Mouse (Mus musculus) cerebellum, postnatal 25 days (tissue): Measurements from ENCODE around the gene Masp1.

ENCODE experiments used
- DNase-seq, 2 experiments: peaks; one replicate each; pipeline ENCODE4 v3.0.0; 2021; ENCODE audit warnings: mixed read lengths in 2 of 2

The Masp1 gene

DNA sequence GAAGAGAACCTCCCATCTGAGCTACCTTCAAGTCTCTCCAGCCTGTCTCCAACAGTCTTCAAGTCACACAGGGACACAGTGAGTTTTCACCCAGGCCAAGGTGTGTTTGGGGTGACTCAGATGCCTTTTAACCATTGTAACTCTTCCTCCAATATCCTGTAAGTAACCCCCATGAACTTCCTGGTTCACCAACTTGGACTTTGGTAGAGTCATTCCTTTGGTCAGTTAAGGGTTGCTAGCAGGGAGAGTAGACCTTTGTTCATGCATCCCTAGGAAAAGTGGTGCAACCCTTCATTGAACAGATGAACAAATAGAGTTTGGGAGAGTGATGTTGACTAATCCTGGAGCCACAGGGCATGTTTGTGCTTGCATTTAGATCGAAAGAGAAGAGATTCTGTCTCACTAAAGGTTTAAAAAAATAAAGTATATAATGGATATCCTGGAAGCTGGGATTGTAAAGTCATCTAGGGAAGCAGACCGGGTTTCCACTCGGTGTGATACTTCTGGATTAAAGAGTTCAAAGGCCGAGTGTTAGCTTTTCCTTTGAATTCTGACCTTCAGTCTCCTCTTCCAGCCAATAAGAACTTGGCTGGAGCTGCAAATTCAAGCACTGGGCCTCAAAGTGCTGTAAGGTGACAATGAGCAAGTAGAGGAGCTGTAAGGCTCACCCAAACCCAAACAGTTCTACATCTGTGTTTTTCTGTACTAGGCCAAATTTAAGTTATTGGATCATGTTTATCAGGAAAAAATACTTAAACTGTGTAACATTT is 9.3 kb downstream of the Masp1 start:
- DNase-seq = no peak

DNA sequence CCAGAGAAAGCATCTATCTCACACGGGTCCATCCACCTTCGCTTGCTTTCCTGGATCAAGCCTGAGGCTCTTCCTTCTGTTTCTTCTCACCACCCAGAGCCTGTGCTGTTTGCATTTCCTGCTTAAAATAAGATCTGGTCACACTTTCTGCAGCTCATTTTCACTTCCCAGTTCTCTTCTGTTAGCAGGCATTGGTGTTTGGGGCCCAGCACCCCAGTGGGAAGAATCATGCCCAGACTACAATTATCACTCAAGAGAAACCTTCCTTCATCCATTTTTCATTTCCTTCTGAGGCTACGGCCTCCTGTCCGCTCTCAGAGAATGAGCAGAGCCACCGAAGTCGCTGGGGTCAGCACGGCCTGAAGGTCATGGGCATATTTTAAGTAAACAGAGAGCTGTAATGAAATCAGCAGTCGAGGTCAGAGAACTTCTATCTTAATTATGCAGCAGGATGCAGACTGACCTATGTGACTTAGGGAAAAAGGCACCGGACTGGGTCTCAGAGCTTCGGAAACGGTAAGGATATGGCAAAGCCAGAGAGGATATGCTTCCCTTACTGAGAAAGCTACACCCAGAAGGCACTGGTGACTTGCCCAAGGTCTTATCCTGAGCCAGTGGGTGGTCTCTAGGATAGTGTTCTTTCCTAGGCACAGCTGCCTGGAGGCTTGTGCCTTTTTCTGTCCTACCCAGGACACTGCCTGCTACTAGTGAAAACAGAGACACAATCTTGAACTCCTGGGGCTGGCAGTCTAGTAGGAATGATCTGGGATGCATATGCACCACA is 14.5 kb downstream of the Masp1 start:
- no peak for DNase-seq

DNA sequence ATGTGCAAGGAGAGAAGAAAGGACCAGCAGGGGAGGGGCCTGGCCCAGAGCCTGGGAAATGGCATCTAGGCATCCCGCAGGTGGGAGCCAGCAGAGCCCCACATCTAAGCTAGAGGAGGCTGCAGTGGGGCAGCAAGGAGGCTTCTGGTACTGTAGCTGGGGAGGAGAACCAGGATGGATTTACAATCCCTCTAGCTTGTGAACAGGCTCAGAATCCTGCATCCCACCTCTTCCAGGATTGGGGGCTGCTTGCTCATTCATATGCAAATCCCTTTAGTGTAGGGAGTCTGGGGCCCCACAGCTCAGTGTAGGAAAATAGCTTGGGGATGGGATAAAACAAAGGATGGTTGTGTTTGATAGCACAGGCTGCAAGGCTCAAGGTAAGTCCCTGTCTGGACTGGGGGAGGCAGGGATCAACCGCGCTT is 16.3 kb downstream of the Masp1 start:
- DNase-seq = no peak

DNA sequence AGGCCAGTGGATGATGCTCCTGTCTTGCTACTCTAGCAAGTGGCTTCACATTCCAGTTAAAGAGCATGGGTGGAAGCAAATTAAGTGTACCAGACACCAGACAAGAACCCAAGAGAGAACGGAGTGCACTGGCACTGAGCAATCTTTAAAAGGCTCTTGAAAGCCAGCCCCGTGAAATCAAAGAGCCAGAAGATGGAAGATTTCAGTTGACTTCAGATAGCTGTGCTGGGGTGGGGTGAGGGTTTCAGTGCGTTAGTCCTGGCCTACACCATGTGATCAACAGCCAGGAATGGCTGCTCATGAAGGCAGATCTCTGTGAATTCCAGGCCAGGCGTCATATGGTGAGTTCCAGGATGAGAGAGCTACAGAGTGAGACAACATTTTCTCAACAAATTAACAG is 17.3 kb downstream of the Masp1 start:
- DNase-seq = no peak

DNA sequence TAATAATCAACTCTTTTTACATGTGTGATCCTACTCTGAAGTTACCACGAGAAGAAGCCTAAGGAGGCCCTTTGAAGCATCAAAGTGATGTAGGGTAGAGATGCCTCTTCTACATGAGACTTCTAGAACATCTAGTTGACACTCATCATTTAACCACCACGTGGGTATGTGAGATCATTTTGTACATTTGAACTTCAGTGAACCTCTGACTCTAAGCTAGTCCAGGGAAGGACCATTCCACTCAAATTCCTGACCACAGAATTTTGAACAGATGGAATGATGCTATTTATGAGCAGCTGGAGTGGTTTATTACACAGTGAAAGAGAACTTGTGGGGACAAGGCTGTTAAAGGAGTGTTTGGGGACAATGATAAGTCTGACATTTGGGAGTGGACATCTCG is 18.1 kb downstream of the Masp1 start:
- no peak for DNase-seq

DNA sequence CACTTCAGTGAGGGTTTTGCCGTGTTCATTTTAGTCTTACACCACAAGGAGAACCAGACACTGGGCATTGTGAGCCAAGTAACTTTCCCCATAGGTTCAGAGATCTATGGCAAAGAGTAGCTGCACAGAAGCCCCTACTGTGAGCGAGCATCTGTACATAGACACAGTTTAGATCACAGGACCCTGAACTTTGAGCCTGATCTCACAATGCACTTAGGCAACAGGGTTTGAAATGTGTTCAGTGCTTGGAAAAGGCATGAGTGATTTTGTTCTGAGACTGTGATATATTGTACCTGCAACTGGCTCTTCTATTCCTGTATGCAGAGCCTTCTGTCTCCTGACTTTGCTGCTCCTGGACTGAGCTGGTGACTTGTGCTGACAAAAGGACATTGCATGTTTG is 19.3 kb downstream of the Masp1 start:
- DNase-seq = no peak

DNA sequence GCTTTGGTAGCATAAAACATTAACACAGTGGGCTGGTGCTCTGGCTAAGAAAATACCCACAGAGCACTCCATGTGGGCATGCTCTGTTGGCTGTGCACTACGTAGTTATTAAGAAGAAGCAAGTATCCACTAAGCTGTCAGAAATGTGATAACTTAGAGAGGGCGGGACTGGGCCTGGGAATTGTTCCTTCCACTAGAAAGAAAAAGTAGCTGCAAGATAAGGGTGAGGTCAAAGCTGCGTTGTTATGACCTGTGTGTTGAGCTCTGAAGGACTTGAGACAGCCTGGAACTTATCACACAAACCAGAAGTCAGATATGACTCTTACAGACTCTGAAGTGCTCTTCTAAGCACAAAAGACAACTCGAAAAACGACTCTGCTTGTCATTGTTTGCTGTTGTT is 20.1 kb downstream of the Masp1 start:
- no peak for DNase-seq

DNA sequence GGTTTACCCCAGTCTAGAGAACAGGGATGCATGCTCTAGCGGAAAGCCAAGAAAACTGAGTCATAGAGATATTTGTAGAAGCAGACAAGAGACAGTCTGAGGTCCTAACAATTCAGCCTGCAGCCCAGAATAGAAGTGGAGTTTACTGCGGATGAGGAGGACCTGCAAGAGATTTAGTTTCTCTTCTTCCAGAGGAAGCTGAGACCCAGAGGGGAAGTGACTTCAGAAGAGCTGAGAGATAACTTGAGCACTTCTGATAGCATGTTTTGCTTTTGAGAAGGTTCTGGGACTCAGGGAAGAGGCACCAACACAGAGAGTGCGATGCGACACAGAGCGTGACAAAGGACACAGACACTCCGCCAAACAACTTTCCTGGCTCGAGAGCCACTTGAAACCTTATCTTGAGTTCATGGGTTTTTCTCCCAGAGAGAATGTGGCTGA is 21.9 kb downstream of the Masp1 start:
- DNase-seq = no peak

DNA sequence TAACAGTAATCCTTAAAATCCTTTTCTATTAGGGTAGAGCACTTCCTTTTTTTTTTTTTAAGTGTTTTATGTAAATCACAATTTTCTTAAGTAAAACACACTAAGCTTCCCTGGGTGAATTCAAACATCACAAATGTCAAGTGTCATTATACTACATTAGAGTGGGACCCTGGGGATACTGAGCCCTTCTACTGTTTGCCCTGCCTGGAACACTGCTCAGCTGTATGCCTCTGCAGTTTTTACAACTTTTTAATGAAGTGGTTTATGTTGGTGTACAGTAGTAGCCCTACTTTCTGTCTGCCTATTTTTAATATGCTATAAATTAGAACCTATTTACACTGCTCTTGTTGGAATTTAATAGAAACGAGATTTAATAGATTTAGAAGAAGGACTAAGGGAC is 22.7 kb downstream of the Masp1 start:
- no peak for DNase-seq

DNA sequence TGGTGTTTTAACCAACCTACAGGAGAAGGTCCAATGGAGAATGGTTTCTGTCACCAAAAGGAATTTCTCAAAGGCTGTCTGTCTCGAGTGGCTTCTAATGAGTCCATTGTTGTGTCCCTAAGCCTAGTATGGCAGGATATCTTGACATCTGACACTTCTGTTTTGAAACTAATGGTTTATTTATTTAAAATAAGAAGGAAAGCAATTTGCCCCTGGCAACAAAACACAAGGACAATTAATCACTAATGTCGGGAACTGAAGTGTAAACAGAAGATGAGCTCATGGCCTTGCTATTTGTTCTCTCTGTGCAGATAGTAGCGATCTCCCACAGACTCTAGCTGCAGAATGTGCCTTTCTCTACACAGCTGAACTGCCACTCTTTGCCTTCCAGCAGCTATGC is 23.2 kb downstream of the Masp1 start:
- DNase-seq = no peak

DNA sequence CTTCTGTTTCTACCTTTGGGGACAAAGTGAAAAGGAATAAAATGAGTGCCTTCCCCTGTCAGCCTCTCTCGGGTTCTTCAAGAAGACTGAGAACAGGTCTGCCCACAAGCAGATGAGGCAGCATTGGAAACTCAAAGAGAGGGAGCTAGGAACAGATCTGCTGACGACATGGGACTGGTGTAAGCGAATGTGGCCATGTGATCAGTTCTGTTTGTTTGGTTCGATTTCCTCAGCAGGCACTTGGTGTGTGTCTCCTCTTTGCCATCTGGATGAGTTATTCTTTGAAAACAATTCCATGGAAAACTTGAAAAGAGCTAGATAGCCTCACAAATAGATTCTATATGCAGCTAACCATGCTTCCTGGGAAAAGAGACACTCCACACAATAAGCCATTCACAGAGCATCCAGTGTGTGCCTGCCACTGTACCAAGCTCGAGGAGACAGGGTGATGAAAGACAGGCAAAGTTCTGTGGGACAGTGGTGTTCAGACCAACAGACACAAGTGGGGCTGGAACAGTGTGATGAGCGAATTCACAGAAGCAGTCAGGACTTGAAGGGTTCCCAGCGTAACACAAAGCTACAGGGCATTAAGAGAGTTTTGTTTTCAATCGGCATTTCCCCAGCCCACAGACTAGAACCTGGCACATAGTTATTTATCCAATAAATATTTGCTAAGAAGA is 24.2 kb downstream of the Masp1 start:
- DNase-seq = no peak

DNA sequence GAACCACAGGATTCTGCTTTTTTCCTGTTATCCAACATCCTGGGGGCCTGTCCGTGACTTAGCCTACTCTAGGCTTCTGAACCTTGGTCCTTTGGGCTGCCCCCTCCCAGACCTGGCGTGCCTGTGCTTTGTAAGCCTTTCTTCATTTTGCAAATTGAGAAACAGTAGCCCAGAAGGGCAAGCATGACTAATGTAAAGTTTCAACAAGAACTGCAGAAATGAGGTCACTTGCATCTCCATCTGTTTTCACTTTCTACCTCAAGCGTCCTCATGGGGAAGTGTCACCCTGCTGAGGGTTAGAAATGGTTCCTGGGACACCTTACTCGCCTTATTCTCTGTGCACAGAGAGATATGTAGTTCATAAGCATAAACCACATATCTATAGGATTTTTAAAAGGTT is 27.8 kb downstream of the Masp1 start:
- DNase-seq = no peak

DNA sequence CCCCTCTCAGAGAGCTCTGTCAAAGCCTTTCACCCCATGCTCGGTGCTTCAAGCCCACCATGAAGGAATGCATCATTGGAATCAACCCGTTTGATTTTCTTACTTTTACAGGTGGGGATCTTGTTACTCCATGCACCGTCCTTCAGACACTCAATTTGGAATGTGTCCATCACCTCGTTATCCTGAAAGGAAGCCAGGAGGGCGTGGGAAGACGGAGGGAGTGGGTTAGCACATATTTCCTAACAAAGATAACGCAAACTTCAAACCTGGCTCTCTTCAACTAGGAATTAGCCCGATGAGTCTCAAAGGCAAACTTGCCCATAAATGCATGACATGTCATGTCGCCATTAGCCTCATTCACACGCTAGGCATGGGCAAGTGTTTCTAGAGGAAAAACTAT is 37.3 kb downstream of the Masp1 start:
- no peak for DNase-seq

DNA sequence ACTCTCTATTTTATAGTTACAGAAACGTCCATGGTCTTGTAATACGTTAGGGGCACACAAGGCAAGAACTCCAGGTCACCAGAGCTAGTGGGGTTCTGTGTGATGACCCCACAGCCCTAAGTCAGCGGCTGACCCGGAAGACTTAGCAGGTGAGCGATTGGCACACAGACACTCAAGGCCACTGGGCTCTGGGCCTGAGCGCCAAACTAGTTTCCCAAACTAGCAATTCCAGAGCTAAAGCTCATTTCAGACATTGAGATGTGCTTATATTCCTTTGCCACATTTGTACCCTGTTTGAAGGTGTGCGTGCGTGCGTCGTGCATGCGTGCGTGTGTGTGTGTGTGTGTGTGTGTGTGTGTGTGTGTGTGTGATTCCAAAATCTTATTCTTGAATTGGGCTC is 37.8 kb downstream of the Masp1 start:
- DNase-seq = no peak

DNA sequence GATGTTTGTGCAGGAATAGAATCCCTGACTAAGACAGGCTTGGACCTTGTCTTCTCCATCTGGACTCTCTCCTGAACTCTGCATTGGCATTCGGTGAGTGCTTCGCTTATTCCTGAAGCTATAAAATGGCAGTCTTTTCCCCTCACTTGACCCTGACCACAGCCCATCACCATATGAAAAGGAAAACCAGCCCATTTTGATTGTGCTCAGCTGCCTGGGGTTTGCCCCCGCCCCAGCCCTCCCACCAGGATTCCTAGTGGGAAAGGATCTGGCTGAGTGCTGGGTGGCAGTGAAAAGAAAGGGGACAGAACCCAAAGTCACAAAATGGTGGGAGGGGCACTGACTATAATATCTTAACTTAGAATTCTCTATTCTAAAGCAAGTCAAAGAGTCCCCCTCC is 38.4 kb downstream of the Masp1 start:
- no peak for DNase-seq

DNA sequence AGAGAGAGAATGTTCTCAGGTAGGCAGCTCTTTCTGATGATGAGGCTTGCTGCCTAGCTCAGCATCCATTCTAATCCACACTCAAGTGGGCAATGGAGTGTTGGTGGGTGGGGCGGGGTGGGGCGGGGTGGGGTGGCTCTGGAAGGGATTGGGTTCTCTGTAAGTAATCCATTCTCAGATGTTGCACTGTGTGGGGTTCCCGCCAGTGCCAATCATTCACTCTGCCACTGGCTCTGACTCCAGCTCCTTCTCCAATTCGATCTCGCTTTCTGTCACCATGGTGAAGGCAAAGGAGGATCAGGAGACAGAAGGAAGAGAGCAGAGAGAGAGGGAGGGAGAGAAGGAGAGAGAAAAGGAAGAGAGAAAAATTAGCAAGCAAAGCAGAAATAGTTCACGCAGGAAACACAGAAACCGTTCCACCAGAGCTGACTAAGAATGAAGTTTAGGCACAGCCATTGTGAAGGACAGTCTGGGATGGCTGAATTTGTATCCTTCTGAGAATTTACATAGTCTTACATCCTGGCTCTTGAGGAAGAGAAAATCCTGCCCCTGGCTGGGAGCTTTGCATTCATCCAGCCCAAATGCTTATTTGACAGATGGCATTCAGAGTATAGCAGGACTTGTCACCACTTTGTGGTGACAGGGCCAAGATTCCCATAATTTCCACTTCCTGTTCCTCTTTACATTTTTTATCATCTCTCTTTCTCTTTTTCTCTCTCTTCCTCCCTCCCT is 40.6 kb downstream of the Masp1 start:
- no peak for DNase-seq

DNA sequence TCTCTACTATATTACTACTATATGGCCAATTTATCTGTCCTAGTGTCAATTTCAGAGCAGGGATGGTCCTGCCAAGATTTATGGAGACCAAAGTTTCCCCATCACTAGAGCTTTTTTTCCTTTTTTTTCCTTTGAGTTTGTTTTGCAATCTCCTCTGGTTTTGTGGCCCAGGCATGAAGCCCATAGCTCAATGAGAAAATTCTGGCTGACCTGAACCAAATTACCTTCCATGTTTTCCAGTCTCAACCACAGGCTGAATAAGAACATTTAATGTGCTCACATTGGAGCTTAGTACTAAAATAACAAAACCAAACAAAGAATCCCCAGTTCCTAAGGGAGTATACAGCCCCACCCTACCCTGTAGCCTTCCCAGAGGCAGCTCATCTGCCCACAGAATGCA is 44.0 kb downstream of the Masp1 start:
- DNase-seq = no peak

DNA sequence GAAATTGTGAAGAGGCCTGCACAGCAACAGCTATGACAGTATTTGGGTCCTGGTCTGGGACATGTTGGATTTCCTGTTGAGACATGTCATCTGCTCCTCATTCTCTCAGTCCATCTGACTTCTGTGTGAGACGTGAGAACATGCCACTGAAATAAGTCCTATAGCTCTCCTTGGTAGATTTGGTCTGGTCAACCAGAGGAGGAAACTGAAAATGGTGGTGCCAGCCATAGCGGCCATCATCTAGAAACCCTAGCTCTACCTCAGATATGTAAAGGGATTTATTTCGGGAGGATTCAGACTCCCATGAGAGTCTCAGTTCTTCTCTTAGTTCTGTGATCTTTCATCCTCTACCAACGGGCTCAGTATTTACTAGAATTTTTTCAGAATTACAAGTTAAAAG is 45.0 kb downstream of the Masp1 start:
- no peak for DNase-seq

DNA sequence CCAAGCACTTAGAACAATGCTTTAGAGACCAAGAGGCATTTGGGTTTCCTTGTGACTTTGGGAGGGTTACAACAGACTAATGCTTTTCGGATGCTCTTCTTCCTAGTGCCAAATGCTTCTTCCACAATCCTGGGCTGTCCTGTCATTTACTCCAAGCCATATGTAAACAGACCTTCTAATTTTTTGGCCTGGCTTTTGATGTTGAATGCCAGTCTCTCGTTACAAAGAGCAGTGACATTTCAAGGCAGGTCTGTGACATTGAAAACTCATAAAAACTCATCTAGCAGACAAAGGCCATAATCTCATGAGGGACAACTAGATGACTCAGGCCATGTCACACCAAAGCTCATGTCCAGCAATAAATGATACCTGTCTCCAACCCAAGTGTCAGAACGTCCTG is 48.6 kb downstream of the Masp1 start:
- no peak for DNase-seq

DNA sequence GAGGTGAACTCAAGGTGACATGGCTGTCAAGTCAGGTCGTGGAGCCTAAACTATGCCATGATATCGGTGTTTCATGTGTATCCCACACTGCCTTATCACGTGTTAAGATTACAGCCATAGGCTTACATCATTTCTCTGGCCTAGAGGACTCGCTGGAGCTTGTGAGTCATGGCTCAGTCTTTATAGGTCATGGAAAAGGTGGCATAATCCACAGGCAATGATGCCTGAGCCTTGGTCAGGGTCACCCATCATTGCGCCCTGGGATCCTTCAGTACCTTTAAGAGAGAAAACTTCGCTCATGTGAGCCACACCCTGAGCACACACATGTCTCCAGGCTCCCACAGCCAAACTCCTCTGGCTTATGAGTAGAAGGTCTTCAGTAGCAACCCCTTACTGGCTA is 49.1 kb downstream of the Masp1 start:
- DNase-seq = no peak

DNA sequence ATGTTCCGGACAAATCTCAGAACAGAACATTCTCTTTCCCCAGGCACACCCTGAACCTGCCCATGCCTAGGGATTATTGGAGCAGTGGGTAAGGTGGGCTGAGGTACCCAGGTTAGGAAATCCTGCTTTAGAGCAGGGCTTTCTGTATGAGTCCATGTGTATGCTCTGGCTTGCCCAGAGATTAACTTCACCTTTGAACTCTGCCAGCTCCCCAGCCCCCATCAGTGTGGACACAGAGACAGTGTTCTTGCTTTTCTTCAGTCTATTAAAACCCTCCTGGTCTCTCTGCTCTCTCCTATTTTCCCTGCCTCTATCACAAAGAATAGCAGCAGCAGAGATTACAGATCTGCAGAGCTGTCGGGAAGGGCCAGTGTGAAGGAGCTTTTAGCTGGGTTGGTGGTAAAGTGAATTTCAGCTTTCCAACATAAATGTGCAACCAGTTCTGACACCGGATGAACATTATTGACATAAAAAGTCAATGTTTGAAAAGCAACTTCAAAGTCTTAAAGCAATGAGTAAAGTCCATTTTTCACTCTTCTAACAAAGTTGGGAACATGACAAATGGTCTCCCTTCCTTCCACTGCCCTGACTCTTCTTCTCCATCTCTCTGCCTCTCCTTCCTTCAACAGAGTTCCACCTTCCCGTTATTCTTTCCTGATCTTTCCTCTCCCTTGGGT is 56.8 kb downstream of the Masp1 start:
- DNase-seq = no peak

DNA sequence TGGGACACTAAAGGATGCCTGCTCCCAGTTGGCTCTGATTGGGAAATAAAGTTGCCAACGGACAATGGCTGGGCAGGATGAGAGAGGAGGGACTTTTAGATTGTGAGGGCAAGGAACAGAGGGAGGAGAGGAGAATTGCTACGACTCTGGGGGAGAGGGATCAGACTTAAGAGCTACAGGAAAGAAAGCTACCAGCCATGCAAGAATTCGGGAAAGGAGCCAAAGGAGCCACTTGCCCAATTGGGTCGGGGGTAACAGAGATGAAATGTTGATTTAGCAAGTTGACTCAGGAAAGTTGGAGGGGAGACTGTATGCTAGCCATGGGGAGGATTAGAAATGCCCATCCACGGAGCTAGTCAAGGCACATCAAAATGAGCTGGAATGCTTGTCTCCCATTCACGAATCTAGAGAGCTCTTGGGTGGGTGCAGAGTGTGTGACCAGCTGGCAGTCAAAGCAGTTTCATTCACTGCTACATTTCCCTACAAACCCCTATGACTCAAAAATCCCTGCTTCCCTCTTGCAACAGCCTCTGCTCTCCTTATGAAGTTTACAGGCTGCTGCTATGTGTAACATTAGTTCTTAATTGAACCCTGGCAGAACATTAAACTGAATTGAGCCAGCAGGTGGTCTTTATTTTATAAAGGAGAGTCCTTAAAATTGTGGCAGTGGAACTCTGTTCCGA is 61.6 kb downstream of the Masp1 start:
- DNase-seq = no peak
